Mouse (Mus musculus) heart, postnatal 36 days (tissue): ENCODE results near the gene Thoc6. TPM values are rescaled to one million over a fixed set of nuclear protein-coding genes. Genes with fewer than 3 reads are reported as not detected.

Source experiments
- DNase-seq, 2 experiments: peaks; one replicate each; pipeline ENCODE4 v3.0.0; 2021 to 2022
- intact Hi-C: fragments of 180-260 bp; cut with DNase I; formaldehyde crosslinking; loops from one replicate; pipeline ENCODE4 v1.15.1; 2025
- total RNA-seq, 2 experiments: library from RNA; stranded (reverse); gene quantifications; 2 replicates each; pipeline ENCODE4 v1.2.3; 2021

Thoc6 gene
- total RNA-seq = 10 to 100 TPM; 11.6 to 11.7 TPM

- intact Hi-C loops = no loop called here
- DNase-seq = peak; percentile 90 to 95
Measured at GRCm38 (mm10) chr17:23673424-23674073, at the start of gene Thoc6, which contains the start of gene Hcfc1r1. Gene Thoc6, minus strand, starts transcription at chr17:23673882. Gene Hcfc1r1, plus strand, starts transcription at chr17:23673596.

- no peak for DNase-seq
- intact Hi-C loops = no loop called here
Measured at GRCm38 (mm10) chr17:23722376-23723125, 48.9 kb upstream of the Thoc6 start, which contains the start of gene 1520401A03Rik. Gene 1520401A03Rik, minus strand, starts transcription at chr17:23722783.

- intact Hi-C loops = no loop called here
- no peak for DNase-seq
Measured at GRCm38 (mm10) chr17:23721886-23722285, 48.2 kb upstream of the Thoc6 start.

GRCm38 (mm10) chr17:23719455-23719854 is 45.8 kb upstream of the Thoc6 start:
- intact Hi-C loops = no loop called here
- no peak for DNase-seq

GRCm38 (mm10) chr17:23717003-23717402 is 43.3 kb upstream of the Thoc6 start:
- intact Hi-C loops = no loop called here
- DNase-seq = no peak

GRCm38 (mm10) chr17:23706212-23706611 is 32.5 kb upstream of the Thoc6 start:
- peak; percentile 63 to 79 for DNase-seq
- intact Hi-C loops = loop anchor here (2.0 kb wide), 2 partner anchors 45 to 135 kb away; partner anchors contain the start of gene Bicdl2

- no peak for DNase-seq
- intact Hi-C loops = loop anchor here (2.0 kb wide), 2 partner anchors 45 to 135 kb away; partner anchors contain the start of gene Bicdl2
Measured at GRCm38 (mm10) chr17:23705525-23706104, 31.9 kb upstream of the Thoc6 start.

GRCm38 (mm10) chr17:23704741-23705140 is 31.1 kb upstream of the Thoc6 start:
- intact Hi-C loops = no loop called here
- DNase-seq = no peak

- intact Hi-C loops = no loop called here
- no peak for DNase-seq
Measured at GRCm38 (mm10) chr17:23703301-23703700, 29.6 kb upstream of the Thoc6 start.

- DNase-seq = peak; percentile 83 to 84
- intact Hi-C loops = loop anchor here (1.0 kb wide), 1 partner anchor 23 kb away; the partner anchor contains the start of gene Tnfrsf12a
Measured at GRCm38 (mm10) chr17:23700079-23700478, 26.4 kb upstream of the Thoc6 start.

GRCm38 (mm10) chr17:23699131-23700077 is 25.7 kb upstream of the Thoc6 start:
- intact Hi-C loops = loop anchor here (1.0 kb wide), 1 partner anchor 22 kb away; the partner anchor contains the start of gene Tnfrsf12a
- DNase-seq = peak; percentile 61 to 62

GRCm38 (mm10) chr17:23695801-23696200 is 22.1 kb upstream of the Thoc6 start:
- DNase-seq = no peak
- intact Hi-C loops = no loop called here

- no peak for DNase-seq
- intact Hi-C loops = no loop called here
Measured at GRCm38 (mm10) chr17:23694491-23694890, 20.8 kb upstream of the Thoc6 start.

- DNase-seq = no peak
- intact Hi-C loops = no loop called here
Measured at GRCm38 (mm10) chr17:23683856-23684672, 10.4 kb upstream of the Thoc6 start, which contains the start of gene Cldn9. Gene Cldn9, minus strand, starts transcription at chr17:23684026.

- DNase-seq = no peak
- intact Hi-C loops = no loop called here
Measured at GRCm38 (mm10) chr17:23683226-23683625, 9.5 kb upstream of the Thoc6 start.

- intact Hi-C loops = no loop called here
- DNase-seq = no peak
Measured at GRCm38 (mm10) chr17:23682530-23682929, 8.8 kb upstream of the Thoc6 start.

- no peak for DNase-seq
- intact Hi-C loops = no loop called here
Measured at GRCm38 (mm10) chr17:23682092-23682491, 8.4 kb upstream of the Thoc6 start.

- no peak for DNase-seq
- intact Hi-C loops = no loop called here
Measured at GRCm38 (mm10) chr17:23681086-23681485, 7.4 kb upstream of the Thoc6 start.

GRCm38 (mm10) chr17:23680336-23680735 is 6.7 kb upstream of the Thoc6 start:
- intact Hi-C loops = loop anchor here (1.0 kb wide), 1 partner anchor 17 kb away; no protein-coding TSS in a partner anchor
- DNase-seq = no peak
